Mouse (Mus musculus) gastrocnemius, adult 18-20 months (tissue): ENCODE results near the gene Nup214. TPM values are rescaled to one million over a fixed set of nuclear protein-coding genes. Genes with fewer than 3 reads are reported as not detected.

ENCODE experiments used
- DNase-seq: peaks from one replicate; pipeline ENCODE4 v3.0.0; 2021; ENCODE audit warnings: low spot score
- total RNA-seq, 2 experiments: library from RNA; stranded (reverse); gene quantifications; 2 replicates each; pipeline ENCODE4 v1.2.3; 2021

The Nup214 gene
- total RNA-seq, 2 experiments from 2014 or later = 18.0 to 23.5 TPM

GRCm38 (mm10) chr2:32043836-32044235 is 69.6 kb downstream of the Nup214 start:
- no peak for DNase-seq

GRCm38 (mm10) chr2:32045375-32045774 is 71.1 kb downstream of the Nup214 start:
- DNase-seq = peak; percentile 72

GRCm38 (mm10) chr2:32046009-32046408 is 71.8 kb downstream of the Nup214 start:
- DNase-seq = no peak

- no peak for DNase-seq
These were observed 73.1 kb downstream of the Nup214 start for GRCm38 (mm10) chr2:32047323-32047722.

GRCm38 (mm10) chr2:32051791-32052190 is 77.6 kb downstream of the Nup214 start:
- DNase-seq = no peak

GRCm38 (mm10) chr2:32052418-32052817 is 78.2 kb downstream of the Nup214 start:
- no peak for DNase-seq

- no peak for DNase-seq
These were observed 81.2 kb downstream of the Nup214 start for GRCm38 (mm10) chr2:32055357-32055965.

- no peak for DNase-seq
These were observed 82.3 kb downstream of the Nup214 start for GRCm38 (mm10) chr2:32056524-32056923.

- no peak for DNase-seq
These were observed 83.1 kb downstream of the Nup214 start for GRCm38 (mm10) chr2:32057360-32057759.

GRCm38 (mm10) chr2:32057794-32058193 is 83.6 kb downstream of the Nup214 start:
- DNase-seq = no peak

GRCm38 (mm10) chr2:32058241-32058640 is 84.0 kb downstream of the Nup214 start:
- DNase-seq = no peak

- DNase-seq = no peak
These were observed 84.5 kb downstream of the Nup214 start for GRCm38 (mm10) chr2:32058716-32059115.

- no peak for DNase-seq
These were observed 85.4 kb downstream of the Nup214 start for GRCm38 (mm10) chr2:32059613-32060012.

- DNase-seq = no peak
These were observed 86.1 kb downstream of the Nup214 start for GRCm38 (mm10) chr2:32060228-32060805.

GRCm38 (mm10) chr2:32061189-32061588 is 87.0 kb downstream of the Nup214 start:
- DNase-seq = no peak

GRCm38 (mm10) chr2:32061722-32062505 is 87.7 kb downstream of the Nup214 start:
- no peak for DNase-seq

- no peak for DNase-seq
These were observed 88.6 kb downstream of the Nup214 start for GRCm38 (mm10) chr2:32062626-32063410.

GRCm38 (mm10) chr2:32063451-32064151 is 89.4 kb downstream of the Nup214 start:
- no peak for DNase-seq

GRCm38 (mm10) chr2:32064913-32065312 is 90.7 kb downstream of the Nup214 start:
- DNase-seq = peak; percentile 50

GRCm38 (mm10) chr2:32065371-32065791 is 91.1 kb downstream of the Nup214 start:
- DNase-seq = no peak

GRCm38 (mm10) chr2:32066005-32066404 is 91.8 kb downstream of the Nup214 start:
- no peak for DNase-seq
